Mouse (Mus musculus) liver, embryonic 14.5 days (tissue): Measurements from ENCODE around the gene Mfsd12. TPM values are rescaled to one million over a fixed set of nuclear protein-coding genes. Genes with fewer than 3 reads are reported as not detected.

ENCODE experiments used
- ATAC-seq: fragments of 200-750 bp; cut with Nextera tagmentation; 2 replicates; pipeline ENCODE4 v1.8.0; 2017; ENCODE audit warnings: moderate number of reproducible peaks, mild to moderate bottlenecking, moderate library complexity; ENCODE audit not compliant: insufficient read depth
- DNase-seq, 3 experiments: peaks; one replicate each; pipeline ENCODE4 v3.0.0-alpha.2; 2012 to 2013; ENCODE audit warnings: low read depth in 3 of 3, low spot score in 3 of 3
- H3K27ac ChIP-seq: fragments of 300-500 bp; sonication (generic); 2 replicates; pipeline ENCODE4 v1.5.1; 2014; ENCODE audit warnings: moderate library complexity, mild to moderate bottlenecking, control low read depth, inconsistent platforms
- H3K27me3 ChIP-seq: fragments of 300-500 bp; sonication (generic); 2 replicates; pipeline ENCODE4 v1.6.1; 2014; ENCODE audit warnings: mild to moderate bottlenecking, low read length, moderate library complexity; ENCODE audit not compliant: control insufficient read depth, insufficient read depth
- H3K36me3 ChIP-seq: fragments of 300-500 bp; sonication (generic); replicated peaks from 2 replicates; pipeline ENCODE4 v1.6.1; 2014; ENCODE audit warnings: low read depth; ENCODE audit not compliant: control insufficient read depth, insufficient read depth
- H3K4me1 ChIP-seq, 2 experiments: fragments of 200-500 bp in 1 of 2; fragments of 300-500 bp in 1 of 2; sonication (generic) in 1 of 2; replicated peaks; 2 replicates each; pipeline ENCODE4 v1.6.1; 2012 to 2014; ENCODE audit warnings: antibody characterized with exemption in 1 of 2, inconsistent platforms in 1 of 2, low read length in 1 of 2; ENCODE audit not compliant: control insufficient read depth in 2 of 2, insufficient read depth in 2 of 2
- H3K4me2 ChIP-seq: fragments of 300-500 bp; sonication (generic); 2 replicates; pipeline ENCODE4 v1.6.1; 2014; ENCODE audit warnings: low read depth, mild to moderate bottlenecking, control low read depth, moderate library complexity
- H3K4me3 ChIP-seq, 2 experiments: fragments of 200-500 bp in 1 of 2; fragments of 300-500 bp in 1 of 2; sonication (generic) in 1 of 2; 2 replicates each; pipeline ENCODE4 v1.5.1; 2012 to 2014; ENCODE audit warnings: low read depth in 2 of 2, low read length in 2 of 2, mild to moderate bottlenecking in 2 of 2, control low read depth in 1 of 2, inconsistent platforms in 1 of 2, moderate library complexity in 1 of 2; ENCODE audit not compliant: insufficient read depth in 1 of 2
- H3K9ac ChIP-seq: fragments of 300-500 bp; sonication (generic); replicated peaks from 2 replicates; pipeline ENCODE4 v1.6.1; 2014; ENCODE audit warnings: mild to moderate bottlenecking, control low read depth, moderate library complexity
- H3K9me3 ChIP-seq: fragments of 300-500 bp; sonication (generic); 2 replicates; pipeline ENCODE4 v1.6.1; 2016; ENCODE audit warnings: low read length, mixed read lengths; ENCODE audit not compliant: control insufficient read depth
- CTCF ChIP-seq: IDR thresholded peaks from 2 replicates; pipeline ENCODE4 v1.5.1; 2016; ENCODE audit warnings: antibody characterized with exemption, low read depth, control low read depth
- EP300 ChIP-seq: IDR thresholded peaks from 2 replicates; pipeline ENCODE4 v1.6.1; 2016; ENCODE audit warnings: antibody characterized with exemption, low read depth
- WGBS: fragments of 180-500 bp; shearing (Covaris S2); extraction: QIAGEN DNeasy Blood & Tissue Kit; methylation state at CpG from one replicate; pipeline ENCODE4 v1.1.7; 2014; ENCODE audit not compliant: insufficient replicate concordance; 5-methylcytosine and 5-hydroxymethylcytosine counted together
- microRNA-seq: library from miRNA; unstranded; fragments of <30 nt; microRNA quantifications from one replicate; pipeline ENCODE4, GENCODE M21; 2016
- polyA plus RNA-seq, 2 experiments: library from polyadenylated mRNA; depleted of rRNA in 1 of 2; stranded (reverse) in 1 of 2; unstranded in 1 of 2; fragments of >200 nt; fragmentation: Nextera tagmentation in 1 of 2; extraction: Ambion mirVana in 1 of 2; gene quantifications; 2 replicates each; pipeline versions ENCODE4 v1.2.1 to v1.2.3; 2012 to 2014

Mfsd12 gene
- polyA plus RNA-seq, 2 experiments = 6.1 to 8.4 TPM

GRCm38 (mm10) chr10:81414682-81415081 lies 57.4 kb downstream of the Mfsd12 start:
- Histone ChIP-seq H3K9ac (no peak overlapping the region), H3K4me3 (no peak overlapping the region), H3K27me3 (no peaks in the 10 kb centered on the region), H3K27ac (no peak overlapping the region), H3K9me3 (no peaks in the 10 kb centered on the region), H3K4me2 (no peak overlapping the region), H3K36me3 (no peaks in the 10 kb centered on the region), H3K4me1 (peaks cover 2 to 10% of the 10 kb centered on the region in 2 experiments; a peak in 2 of 4 replicates)
- no peak for TF ChIP-seq EP300
- no peak for TF ChIP-seq CTCF
- no peak for DNase-seq
- ATAC-seq = no peak

DNA sequence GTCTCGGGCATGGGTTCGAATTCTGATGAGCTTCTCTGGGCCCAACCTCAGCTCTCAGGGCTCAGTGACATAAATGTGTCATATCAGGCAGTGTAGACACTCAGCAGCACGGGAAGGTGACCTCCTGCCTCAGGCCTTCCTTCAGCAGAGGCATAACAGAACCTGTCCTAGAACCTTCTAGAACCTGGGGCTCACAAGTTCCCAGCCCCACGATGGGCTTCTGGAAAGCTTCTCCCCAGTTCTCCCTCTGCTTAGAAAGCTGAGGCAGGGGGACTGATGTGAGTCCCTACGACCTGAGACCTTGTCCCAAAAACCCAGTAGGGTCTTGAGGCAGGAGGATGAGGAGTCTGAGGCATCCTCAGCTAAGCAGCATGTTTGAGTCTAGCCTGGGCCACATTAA lies 57.9 kb downstream of the Mfsd12 start:
- 59% methylated on average over 5 of the region's 5 CpGs for WGBS
- no peak overlapping the region for H3K27ac ChIP-seq
- no peak for TF ChIP-seq CTCF
- TF ChIP-seq EP300 = no peak
- no peak overlapping the region for H3K4me3 ChIP-seq
- no peak for ATAC-seq
- H3K27me3 ChIP-seq = no peaks in the 10 kb centered on the region
- no peaks in the 10 kb centered on the region for H3K36me3 ChIP-seq
- no peaks in the 10 kb centered on the region for H3K9me3 ChIP-seq
- H3K9ac ChIP-seq = no peak overlapping the region
- H3K4me1 ChIP-seq = peaks cover 2 to 10% of the 10 kb centered on the region in 2 experiments; a peak in 2 of 4 replicates
- DNase-seq = no peak
- no peak overlapping the region for H3K4me2 ChIP-seq

Small RNAs within 50 kb of the gene (microRNA-seq; reads per million reads assigned to microRNA genes)
- not detected for gene Mir6913

Other genes starting within 250 kb of the Mfsd12 start
Only the 30 nearest of the 33 such genes appear.
- 11.2 and 13.2 TPM in 2 replicates for gene Pias4, start 189.6 kb upstream of the Mfsd12 start, polyA plus RNA-seq (2012; rRNA removed)
- 14.9 and 19.0 TPM in 2 replicates for gene Pias4, start 189.6 kb upstream of the Mfsd12 start, polyA plus RNA-seq (2014; fragmentation: Nextera tagmentation; extraction: Ambion mirVana)
- 476 and 570 TPM in 2 replicates for gene Eef2, start 180.9 kb upstream of the Mfsd12 start, polyA plus RNA-seq (2012; rRNA removed)
- 233 and 270 TPM in 2 replicates for gene Eef2, start 180.9 kb upstream of the Mfsd12 start, polyA plus RNA-seq (2014; fragmentation: Nextera tagmentation; extraction: Ambion mirVana)
- 16.6 and 17.6 TPM in 2 replicates for gene Dapk3, start 174.5 kb upstream of the Mfsd12 start, polyA plus RNA-seq (2012; rRNA removed)
- 13.0 and 16.5 TPM in 2 replicates for gene Dapk3, start 174.5 kb upstream of the Mfsd12 start, polyA plus RNA-seq (2014; fragmentation: Nextera tagmentation; extraction: Ambion mirVana)
- not detected in 2 replicates for gene 4930442H23Rik, start 173.6 kb upstream of the Mfsd12 start, polyA plus RNA-seq (2012; rRNA removed)
- not detected in 2 replicates for gene 4930442H23Rik, start 173.6 kb upstream of the Mfsd12 start, polyA plus RNA-seq (2014; fragmentation: Nextera tagmentation; extraction: Ambion mirVana)
- gene Nmrk2, start 155.4 kb upstream of the Mfsd12 start, polyA plus RNA-seq (2012; rRNA removed) = not detected in 2 replicates
- not detected in 2 replicates for gene Nmrk2, start 155.4 kb upstream of the Mfsd12 start, polyA plus RNA-seq (2014; fragmentation: Nextera tagmentation; extraction: Ambion mirVana)
- gene Atcay, start 126.7 kb upstream of the Mfsd12 start, polyA plus RNA-seq (2012; rRNA removed) = 0.01 and 0.14 TPM in 2 replicates
- not detected in 2 replicates for gene Atcay, start 126.7 kb upstream of the Mfsd12 start, polyA plus RNA-seq (2014; fragmentation: Nextera tagmentation; extraction: Ambion mirVana)
- 0.39 and 0.46 TPM in 2 replicates for gene Zfr2, start 124.3 kb upstream of the Mfsd12 start, polyA plus RNA-seq (2012; rRNA removed)
- 0.21 and 0.38 TPM in 2 replicates for gene Zfr2, start 124.3 kb upstream of the Mfsd12 start, polyA plus RNA-seq (2014; fragmentation: Nextera tagmentation; extraction: Ambion mirVana)
- gene Matk, start 104.6 kb upstream of the Mfsd12 start, polyA plus RNA-seq (2012; rRNA removed) = 0.74 and 1.1 TPM in 2 replicates
- gene Matk, start 104.6 kb upstream of the Mfsd12 start, polyA plus RNA-seq (2014; fragmentation: Nextera tagmentation; extraction: Ambion mirVana) = 1.3 and 1.6 TPM in 2 replicates
- 42.8 and 49.9 TPM in 2 replicates for gene Mrpl54, start 90.6 kb upstream of the Mfsd12 start, polyA plus RNA-seq (2012; rRNA removed)
- gene Mrpl54, start 90.6 kb upstream of the Mfsd12 start, polyA plus RNA-seq (2014; fragmentation: Nextera tagmentation; extraction: Ambion mirVana) = 113 and 120 TPM in 2 replicates
- gene Apba3, start 90.5 kb upstream of the Mfsd12 start, polyA plus RNA-seq (2012; rRNA removed) = 14.3 and 14.6 TPM in 2 replicates
- 15.7 and 16.1 TPM in 2 replicates for gene Apba3, start 90.5 kb upstream of the Mfsd12 start, polyA plus RNA-seq (2014; fragmentation: Nextera tagmentation; extraction: Ambion mirVana)
- gene Tjp3, start 65.9 kb upstream of the Mfsd12 start, polyA plus RNA-seq (2012; rRNA removed) = 0.38 and 0.40 TPM in 2 replicates
- gene Tjp3, start 65.9 kb upstream of the Mfsd12 start, polyA plus RNA-seq (2014; fragmentation: Nextera tagmentation; extraction: Ambion mirVana) = 0.20 and 0.37 TPM in 2 replicates
- gene Pip5k1c, start 64.5 kb upstream of the Mfsd12 start, polyA plus RNA-seq (2012; rRNA removed) = 12.8 and 13.1 TPM in 2 replicates
- 10.5 and 12.5 TPM in 2 replicates for gene Pip5k1c, start 64.5 kb upstream of the Mfsd12 start, polyA plus RNA-seq (2014; fragmentation: Nextera tagmentation; extraction: Ambion mirVana)
- 20.8 and 24.3 TPM in 2 replicates for gene Cactin, start 36.4 kb upstream of the Mfsd12 start, polyA plus RNA-seq (2012; rRNA removed)
- 12.1 and 16.6 TPM in 2 replicates for gene Cactin, start 36.4 kb upstream of the Mfsd12 start, polyA plus RNA-seq (2014; fragmentation: Nextera tagmentation; extraction: Ambion mirVana)
- 2.4 and 3.1 TPM in 2 replicates for gene Tbxa2r, start 28.8 kb upstream of the Mfsd12 start, polyA plus RNA-seq (2012; rRNA removed)
- gene Tbxa2r, start 28.8 kb upstream of the Mfsd12 start, polyA plus RNA-seq (2014; fragmentation: Nextera tagmentation; extraction: Ambion mirVana) = 1.9 and 3.3 TPM in 2 replicates
- 0.01 TPM in 2 replicates for gene Gipc3, start 14.2 kb upstream of the Mfsd12 start, polyA plus RNA-seq (2012; rRNA removed)
- gene Gipc3, start 14.2 kb upstream of the Mfsd12 start, polyA plus RNA-seq (2014; fragmentation: Nextera tagmentation; extraction: Ambion mirVana) = not detected in 2 replicates
- 20.6 and 24.9 TPM in 2 replicates for gene Hmg20b, start 7.0 kb upstream of the Mfsd12 start, polyA plus RNA-seq (2012; rRNA removed)
- 20.3 and 23.7 TPM in 2 replicates for gene Hmg20b, start 7.0 kb upstream of the Mfsd12 start, polyA plus RNA-seq (2014; fragmentation: Nextera tagmentation; extraction: Ambion mirVana)
- 0.55 and 0.78 TPM in 2 replicates for gene 4930404N11Rik, start 8.3 kb downstream of the Mfsd12 start, polyA plus RNA-seq (2012; rRNA removed)
- gene 4930404N11Rik, start 8.3 kb downstream of the Mfsd12 start, polyA plus RNA-seq (2014; fragmentation: Nextera tagmentation; extraction: Ambion mirVana) = 0.44 and 0.60 TPM in 2 replicates
- gene Fzr1, start 21.0 kb downstream of the Mfsd12 start, polyA plus RNA-seq (2012; rRNA removed) = 73.1 and 86.2 TPM in 2 replicates
- gene Fzr1, start 21.0 kb downstream of the Mfsd12 start, polyA plus RNA-seq (2014; fragmentation: Nextera tagmentation; extraction: Ambion mirVana) = 80.5 and 85.2 TPM in 2 replicates
- 29.8 and 32.2 TPM in 2 replicates for gene Dohh, start 26.9 kb downstream of the Mfsd12 start, polyA plus RNA-seq (2012; rRNA removed)
- gene Dohh, start 26.9 kb downstream of the Mfsd12 start, polyA plus RNA-seq (2014; fragmentation: Nextera tagmentation; extraction: Ambion mirVana) = 35.0 and 39.7 TPM in 2 replicates
- gene Gm48551, start 27.0 kb downstream of the Mfsd12 start, polyA plus RNA-seq (2012; rRNA removed) = 1.0 and 1.7 TPM in 2 replicates
- gene Gm48551, start 27.0 kb downstream of the Mfsd12 start, polyA plus RNA-seq (2014; fragmentation: Nextera tagmentation; extraction: Ambion mirVana) = 0.37 and 0.47 TPM in 2 replicates
- gene Gm48552, start 31.5 kb downstream of the Mfsd12 start, polyA plus RNA-seq (2012; rRNA removed) = 0.78 and 0.90 TPM in 2 replicates
- gene Gm48552, start 31.5 kb downstream of the Mfsd12 start, polyA plus RNA-seq (2014; fragmentation: Nextera tagmentation; extraction: Ambion mirVana) = 0.21 and 0.36 TPM in 2 replicates
- 1.6 and 1.9 TPM in 2 replicates for gene Smim24, start 35.6 kb downstream of the Mfsd12 start, polyA plus RNA-seq (2012; rRNA removed)
- gene Smim24, start 35.6 kb downstream of the Mfsd12 start, polyA plus RNA-seq (2014; fragmentation: Nextera tagmentation; extraction: Ambion mirVana) = 1.7 and 1.8 TPM in 2 replicates
- 1.2 and 1.3 TPM in 2 replicates for gene Nfic, start 98.1 kb downstream of the Mfsd12 start, polyA plus RNA-seq (2012; rRNA removed)
- 4.6 and 7.3 TPM in 2 replicates for gene Nfic, start 98.1 kb downstream of the Mfsd12 start, polyA plus RNA-seq (2014; fragmentation: Nextera tagmentation; extraction: Ambion mirVana)
- 0.02 and 0.32 TPM in 2 replicates for gene Celf5, start 125.2 kb downstream of the Mfsd12 start, polyA plus RNA-seq (2012; rRNA removed)
- not detected in 2 replicates for gene Celf5, start 125.2 kb downstream of the Mfsd12 start, polyA plus RNA-seq (2014; fragmentation: Nextera tagmentation; extraction: Ambion mirVana)
- 55.7 and 71.3 TPM in 2 replicates for gene Ncln, start 138.9 kb downstream of the Mfsd12 start, polyA plus RNA-seq (2012; rRNA removed)
- gene Ncln, start 138.9 kb downstream of the Mfsd12 start, polyA plus RNA-seq (2014; fragmentation: Nextera tagmentation; extraction: Ambion mirVana) = 23.7 and 29.4 TPM in 2 replicates
- 1.5 and 1.8 TPM in 2 replicates for gene S1pr4, start 142.6 kb downstream of the Mfsd12 start, polyA plus RNA-seq (2012; rRNA removed)
- gene S1pr4, start 142.6 kb downstream of the Mfsd12 start, polyA plus RNA-seq (2014; fragmentation: Nextera tagmentation; extraction: Ambion mirVana) = 1.4 and 1.5 TPM in 2 replicates
- gene Gna15, start 166.7 kb downstream of the Mfsd12 start, polyA plus RNA-seq (2012; rRNA removed) = 4.2 and 4.6 TPM in 2 replicates
- 3.2 and 4.7 TPM in 2 replicates for gene Gna15, start 166.7 kb downstream of the Mfsd12 start, polyA plus RNA-seq (2014; fragmentation: Nextera tagmentation; extraction: Ambion mirVana)
- gene Gna11, start 187.7 kb downstream of the Mfsd12 start, polyA plus RNA-seq (2012; rRNA removed) = 14.8 and 17.0 TPM in 2 replicates
- 17.3 and 17.4 TPM in 2 replicates for gene Gna11, start 187.7 kb downstream of the Mfsd12 start, polyA plus RNA-seq (2014; fragmentation: Nextera tagmentation; extraction: Ambion mirVana)
- 113 and 134 TPM in 2 replicates for gene Aes, start 202.0 kb downstream of the Mfsd12 start, polyA plus RNA-seq (2012; rRNA removed)
- 139 and 156 TPM in 2 replicates for gene Aes, start 202.0 kb downstream of the Mfsd12 start, polyA plus RNA-seq (2014; fragmentation: Nextera tagmentation; extraction: Ambion mirVana)
- gene Tle2, start 217.1 kb downstream of the Mfsd12 start, polyA plus RNA-seq (2012; rRNA removed) = 5.2 and 6.5 TPM in 2 replicates
- gene Tle2, start 217.1 kb downstream of the Mfsd12 start, polyA plus RNA-seq (2014; fragmentation: Nextera tagmentation; extraction: Ambion mirVana) = 0.82 and 0.90 TPM in 2 replicates